Mouse (Mus musculus) G1E (cell line): ENCODE measurements around the gene Med12.

Experiments used
- CTCF ChIP-seq: IDR thresholded peaks from 2 replicates; pipeline ENCODE4 v1.5.1; 2012; ENCODE audit warnings: low read depth, low read length, inconsistent platforms, mixed read lengths
- TAL1 ChIP-seq: conservative IDR thresholded peaks from 2 replicates; pipeline ENCODE4 v1.6.1; 2012; ENCODE audit warnings: low read depth, low read length, inconsistent platforms, mixed read lengths

DNA sequence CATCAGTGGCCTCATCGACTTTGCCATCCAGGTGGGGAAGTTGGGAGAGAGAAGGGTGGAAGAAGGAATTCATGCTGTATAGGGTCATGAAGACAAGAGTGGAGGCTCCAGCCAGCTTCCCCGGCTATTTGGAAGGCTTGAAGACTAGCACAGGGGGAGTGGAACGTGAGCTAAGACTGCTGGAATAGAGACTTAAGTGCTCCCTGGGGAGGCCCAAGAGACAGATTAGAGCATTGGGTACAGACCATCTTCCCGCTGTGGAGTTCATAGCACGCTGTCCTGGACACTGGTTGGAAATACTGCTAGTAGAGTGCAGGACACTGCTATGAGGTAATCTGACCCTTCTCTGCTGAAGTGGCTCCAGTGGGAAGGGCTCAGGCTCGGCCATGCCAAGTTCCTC, 9.0 kb downstream of the Med12 start:
- TF ChIP-seq CTCF (no peak), TAL1 (no peak)
